Mouse (Mus musculus) lung, postnatal 0 days (tissue): ENCODE data around the gene Cdk6. TPM values are rescaled to one million over a fixed set of nuclear protein-coding genes. Genes with fewer than 3 reads are reported as not detected.

Experiments used
- ATAC-seq: fragments of 200-750 bp; cut with Nextera tagmentation; 2 replicates; pipeline ENCODE4 v1.8.0; 2017; ENCODE audit warnings: moderate library complexity
- DNase-seq: peaks from one replicate; pipeline ENCODE4 v3.0.0-alpha.2; 2016; ENCODE audit warnings: low spot score
- H3K27ac ChIP-seq: fragments of 300-500 bp; sonication (generic); 2 replicates; pipeline ENCODE4 v1.5.1; 2014; ENCODE audit warnings: antibody characterized with exemption, mild to moderate bottlenecking, low read length, mixed read lengths
- H3K27me3 ChIP-seq: fragments of 300-500 bp; sonication (generic); replicated peaks from 2 replicates; pipeline ENCODE4 v1.6.1; 2014; ENCODE audit warnings: low read length, mixed read lengths; ENCODE audit not compliant: insufficient read depth
- H3K36me3 ChIP-seq: fragments of 300-500 bp; sonication (generic); 2 replicates; pipeline ENCODE4 v1.6.1; 2014; ENCODE audit warnings: low read length, mixed read lengths; ENCODE audit not compliant: insufficient read depth
- H3K4me1 ChIP-seq: fragments of 300-500 bp; sonication (generic); 2 replicates; pipeline ENCODE4 v1.6.1; 2014; ENCODE audit warnings: antibody characterized with exemption, low read depth, low read length, mixed read lengths; ENCODE audit not compliant: insufficient read depth
- H3K4me2 ChIP-seq: fragments of 300-500 bp; sonication (generic); replicated peaks from 2 replicates; pipeline ENCODE4 v1.6.1; 2014; ENCODE audit warnings: low read depth, mild to moderate bottlenecking, low read length, moderate library complexity, mixed read lengths
- H3K4me3 ChIP-seq: fragments of 300-500 bp; sonication (generic); 2 replicates; pipeline ENCODE4 v1.5.1; 2014; ENCODE audit warnings: low read depth, low read length
- H3K9ac ChIP-seq: fragments of 300-500 bp; sonication (generic); replicated peaks from 2 replicates; pipeline ENCODE4 v1.6.1; 2014; ENCODE audit warnings: low read depth, mild to moderate bottlenecking
- H3K9me3 ChIP-seq: fragments of 300-500 bp; sonication (generic); 2 replicates; pipeline ENCODE4 v1.6.1; 2016; ENCODE audit warnings: low read length, mixed read lengths
- CTCF ChIP-seq: IDR thresholded peaks from 2 replicates; pipeline ENCODE4 v1.5.1; 2016; ENCODE audit warnings: antibody characterized with exemption, mild to moderate bottlenecking
- EP300 ChIP-seq: IDR thresholded peaks from 2 replicates; pipeline ENCODE4 v1.6.1; 2016; ENCODE audit warnings: antibody characterized with exemption, mild to moderate bottlenecking, control low read depth
- WGBS: fragments of 180-500 bp; shearing (Covaris S2); extraction: QIAGEN DNeasy Blood & Tissue Kit; methylation state at CpG from one replicate; pipeline ENCODE4 v1.1.7; 2014; 5-methylcytosine and 5-hydroxymethylcytosine counted together
- polyA plus RNA-seq: library from polyadenylated mRNA; unstranded; fragments of >200 nt; fragmentation: Nextera tagmentation; extraction: Ambion mirVana; gene quantifications from 2 replicates; pipeline ENCODE4 v1.2.1, GENCODE M21; 2015

The Cdk6 gene
- polyA plus RNA-seq, 1 experiment from 2014 or later, result 19.7 TPM

GRCm38 (mm10) chr5:3371212-3371611 is 29.9 kb downstream of the Cdk6 start:
- H3K9me3 ChIP-seq, result no peaks in the 10 kb centered on the region
- TF ChIP-seq CTCF, result no peak
- no peak for TF ChIP-seq EP300
- H3K9ac ChIP-seq, result no peak overlapping the region
- no peaks in the 10 kb centered on the region for H3K36me3 ChIP-seq
- H3K4me2 ChIP-seq, result no peak overlapping the region
- DNase-seq (no peak), ATAC-seq (no peak)
- H3K4me3 ChIP-seq, result no peak overlapping the region
- 79% methylated on average over 2 of the region's 2 CpGs for WGBS
- no peak overlapping the region for H3K27ac ChIP-seq
- no peaks in the 10 kb centered on the region for H3K4me1 ChIP-seq
- H3K27me3 ChIP-seq, result no peaks in the 10 kb centered on the region

DNA sequence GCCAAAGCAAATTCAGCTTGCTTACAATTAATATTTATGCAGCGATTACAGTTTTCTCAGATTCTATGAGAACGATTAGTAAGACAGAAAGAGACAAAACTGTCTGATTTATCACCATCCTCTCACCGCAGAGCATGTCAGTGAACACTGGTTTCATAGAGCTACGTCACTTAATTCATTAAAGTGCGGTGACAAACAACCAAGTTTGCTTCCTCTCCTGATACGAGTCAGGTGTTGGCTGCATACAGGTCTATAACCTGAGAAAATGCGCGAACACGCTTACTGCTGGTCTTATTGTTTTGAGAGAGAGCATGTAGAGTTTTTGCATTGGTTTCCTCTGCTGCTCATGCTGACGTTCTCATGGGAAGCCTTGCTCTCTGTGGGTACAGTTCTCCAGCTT is 31.9 kb downstream of the Cdk6 start:
- no peak for DNase-seq
- no peaks in the 10 kb centered on the region for H3K27me3 ChIP-seq
- no peak overlapping the region for H3K4me3 ChIP-seq
- TF ChIP-seq CTCF, result no peak
- no peak for TF ChIP-seq EP300
- ATAC-seq, result no peak
- 80% methylated on average over 10 of the region's 10 CpGs for WGBS
- no peaks in the 10 kb centered on the region for H3K4me1 ChIP-seq
- H3K9ac ChIP-seq, result no peak overlapping the region
- H3K9me3 ChIP-seq, result no peaks in the 10 kb centered on the region
- no peak overlapping the region for H3K4me2 ChIP-seq
- H3K27ac ChIP-seq, result no peak overlapping the region
- H3K36me3 ChIP-seq, result no peaks in the 10 kb centered on the region

DNA sequence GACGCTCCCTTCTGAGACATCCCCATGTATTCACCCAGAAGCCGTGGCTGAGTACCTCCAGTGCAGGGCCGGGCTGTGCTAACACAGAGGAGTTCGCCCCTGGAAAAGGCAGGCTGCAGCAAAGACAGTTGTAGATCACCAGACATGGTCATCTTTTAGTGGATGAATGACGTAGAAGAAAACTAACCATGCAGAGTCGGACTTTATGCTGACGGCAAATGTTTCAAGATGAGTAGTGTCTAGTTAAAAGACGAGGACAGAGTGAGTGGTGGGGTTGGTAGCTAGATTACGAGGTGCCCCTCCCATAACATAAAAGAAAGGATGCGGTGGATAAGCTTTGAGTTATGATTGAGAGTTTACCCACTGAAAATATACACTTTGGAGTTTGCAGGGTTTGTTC is 33.5 kb downstream of the Cdk6 start:
- H3K4me1 ChIP-seq, result no peaks in the 10 kb centered on the region
- H3K27me3 ChIP-seq, result no peaks in the 10 kb centered on the region
- no peaks in the 10 kb centered on the region for H3K9me3 ChIP-seq
- no peaks in the 10 kb centered on the region for H3K36me3 ChIP-seq
- H3K4me2 ChIP-seq, result no peak overlapping the region
- H3K4me3 ChIP-seq, result no peak overlapping the region
- no peak overlapping the region for H3K9ac ChIP-seq
- TF ChIP-seq EP300, result no peak
- no peak for TF ChIP-seq CTCF
- no peak for DNase-seq
- no peak for ATAC-seq
- 88% methylated on average over 10 of the region's 10 CpGs for WGBS
- no peak overlapping the region for H3K27ac ChIP-seq

DNA sequence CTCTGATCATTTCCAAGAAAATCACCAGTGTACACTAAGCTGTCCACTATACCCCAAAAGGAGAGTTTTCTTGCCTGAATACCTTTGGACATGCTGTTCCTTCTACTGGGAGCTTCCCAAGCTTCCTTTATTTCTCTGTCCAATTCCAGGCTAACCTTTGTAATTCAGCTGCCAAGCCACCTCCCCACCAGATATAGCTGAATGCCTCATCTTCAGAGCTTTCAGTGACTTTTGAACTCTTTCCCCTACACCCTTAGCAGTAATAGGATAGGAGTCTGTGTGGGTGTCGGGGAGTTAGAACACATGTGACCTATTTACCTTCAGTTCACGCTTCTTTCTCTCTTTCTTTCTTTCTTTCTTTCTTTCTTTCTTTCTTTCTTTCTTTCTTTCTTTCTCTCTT is 34.9 kb downstream of the Cdk6 start:
- WGBS, result 92% methylated on average over 2 of the region's 2 CpGs
- no peaks in the 10 kb centered on the region for H3K27me3 ChIP-seq
- TF ChIP-seq CTCF (no peak), EP300 (no peak)
- no peak overlapping the region for H3K4me3 ChIP-seq
- no peaks in the 10 kb centered on the region for H3K36me3 ChIP-seq
- no peak overlapping the region for H3K27ac ChIP-seq
- DNase-seq, result no peak
- ATAC-seq, result no peak
- no peaks in the 10 kb centered on the region for H3K9me3 ChIP-seq
- H3K4me1 ChIP-seq, result no peaks in the 10 kb centered on the region
- no peak overlapping the region for H3K4me2 ChIP-seq
- H3K9ac ChIP-seq, result no peak overlapping the region

- H3K27ac ChIP-seq, result no peak overlapping the region
- TF ChIP-seq CTCF (no peak), EP300 (no peak)
- H3K4me3 ChIP-seq, result no peak overlapping the region
- ATAC-seq (no peak), DNase-seq (no peak)
- no peak overlapping the region for H3K4me2 ChIP-seq
- H3K9ac ChIP-seq, result no peak overlapping the region
- H3K36me3 ChIP-seq, result no peaks in the 10 kb centered on the region
- no peaks in the 10 kb centered on the region for H3K9me3 ChIP-seq
- H3K27me3 ChIP-seq, result no peaks in the 10 kb centered on the region
- 66% methylated on average over 4 of the region's 4 CpGs for WGBS
- H3K4me1 ChIP-seq, result no peaks in the 10 kb centered on the region; the same call in 1 of the 2 replicates
These were observed 38.0 kb downstream of the Cdk6 start for GRCm38 (mm10) chr5:3379252-3379651.

DNA sequence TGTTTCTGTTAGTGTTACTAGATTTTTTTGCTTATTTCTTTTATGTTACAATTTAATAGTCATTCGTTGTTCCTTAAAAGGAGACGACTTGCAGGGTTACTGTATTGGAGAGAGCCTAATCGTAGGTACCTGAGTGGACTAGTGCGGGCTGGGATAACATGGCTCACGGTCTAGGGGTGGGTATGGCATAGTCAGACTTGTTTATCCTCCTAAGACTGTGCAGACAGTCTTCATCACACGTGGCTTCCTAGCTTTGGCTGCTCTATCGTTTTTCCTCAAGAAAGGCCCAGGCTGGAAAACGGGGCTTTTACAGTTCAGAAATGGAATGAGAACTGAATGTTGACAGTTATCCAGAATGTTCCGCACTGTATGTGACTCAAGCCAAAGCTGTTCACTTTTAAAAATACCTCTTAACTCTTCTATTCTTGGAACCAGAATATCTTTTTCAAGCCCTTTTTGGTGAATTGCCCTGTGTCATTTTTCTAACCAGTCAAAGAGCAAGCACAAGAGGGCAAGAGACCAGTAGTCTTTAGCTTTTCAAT is 39.5 kb downstream of the Cdk6 start:
- no peak for TF ChIP-seq CTCF
- TF ChIP-seq EP300, result no peak
- Histone ChIP-seq H3K4me3 (no peak overlapping the region), H3K27ac (no peak overlapping the region), H3K4me1 (no peaks in the 10 kb centered on the region; the same call in 1 of the 2 replicates), H3K27me3 (no peaks in the 10 kb centered on the region), H3K4me2 (no peak overlapping the region), H3K36me3 (no peaks in the 10 kb centered on the region), H3K9ac (no peak overlapping the region), H3K9me3 (no peaks in the 10 kb centered on the region)
- peak; percentile 65 for ATAC-seq
- WGBS, result 58% methylated on average over 9 of the region's 9 CpGs
- DNase-seq, result peak; percentile 54

DNA sequence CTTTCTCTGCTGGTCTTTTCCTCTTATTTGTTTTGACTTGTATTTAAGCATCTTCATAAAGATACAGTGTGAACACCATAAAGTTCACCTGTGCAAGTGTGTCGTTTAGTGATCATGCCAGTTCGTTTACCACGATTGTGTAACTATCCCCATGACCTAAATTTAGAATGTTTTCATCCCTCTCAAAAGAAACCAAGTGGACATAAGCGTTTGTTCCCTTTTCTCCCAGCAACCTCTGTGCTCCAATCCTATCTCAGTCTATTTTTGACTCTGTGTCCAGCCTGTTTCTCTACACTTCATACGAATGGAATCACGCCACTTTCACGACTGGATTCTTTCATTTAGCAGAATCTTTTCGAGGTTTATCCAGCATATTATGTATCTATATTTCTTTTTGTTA is 40.5 kb downstream of the Cdk6 start:
- H3K36me3 ChIP-seq, result no peaks in the 10 kb centered on the region
- no peak overlapping the region for H3K27ac ChIP-seq
- DNase-seq, result no peak
- no peaks in the 10 kb centered on the region for H3K9me3 ChIP-seq
- no peak for TF ChIP-seq CTCF
- no peak for TF ChIP-seq EP300
- H3K4me1 ChIP-seq, result no peaks in the 10 kb centered on the region; the same call in 1 of the 2 replicates
- no peak overlapping the region for H3K4me3 ChIP-seq
- H3K27me3 ChIP-seq, result no peaks in the 10 kb centered on the region
- WGBS, result 66% methylated on average over 8 of the region's 8 CpGs
- ATAC-seq, result no peak
- no peak overlapping the region for H3K9ac ChIP-seq
- H3K4me2 ChIP-seq, result 0 out of 2 replicates have a peak overlapping the region, but pooled peaks have one; percentile 8
